Mouse (Mus musculus): ENCODE data around the gene Fgf11. TPM values are rescaled to one million over a fixed set of nuclear protein-coding genes. Genes with fewer than 3 reads are reported as not detected.
A peak's percentile ranks its signal among the peaks of the same experiment; 100 is the strongest.

Fgf11 gene
- polyA plus RNA-seq (2015; fragmentation: Nextera tagmentation; extraction: Ambion mirVana) = 1.2 and 1.3 TPM in 2 replicates

DNA sequence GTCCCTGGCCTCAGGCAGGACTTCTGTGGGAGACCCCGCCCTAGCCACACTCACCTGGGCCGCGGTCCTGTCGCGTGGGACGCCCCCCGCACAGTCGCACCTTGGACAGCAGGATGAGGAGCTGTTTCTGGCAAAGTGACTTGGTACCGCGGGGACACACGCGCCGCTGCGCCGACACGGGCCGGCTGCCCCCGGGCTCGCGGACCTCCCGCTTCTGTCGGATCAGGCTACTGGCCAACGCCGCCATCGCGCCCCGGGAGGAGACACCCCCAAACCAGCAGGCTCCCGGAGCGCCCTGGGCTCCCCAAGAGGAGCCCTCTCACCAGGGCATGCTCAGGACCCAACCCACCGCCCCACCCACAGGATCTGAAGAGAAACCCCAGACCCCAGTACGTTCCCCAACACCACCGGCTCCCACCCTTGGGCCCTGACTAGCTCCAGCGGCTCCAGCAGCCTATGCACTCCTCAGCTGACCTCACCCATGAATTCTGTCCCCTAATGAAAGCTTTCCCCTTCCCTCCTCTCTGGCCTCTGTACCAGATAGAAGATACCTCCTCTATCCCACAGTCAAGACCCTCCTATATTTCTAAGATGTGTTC lies at the start of gene Fgf11:
Gene Fgf11 (minus strand): TSS at position 479 of the 599 bp plus-strand sequence.
- Histone ChIP-seq H3K4me1 (peaks cover 61% of the 10 kb centered on the region), H3K9ac (peak within 1 kb of the TSS; percentile 55), H3K36me3 (no peaks in the 10 kb centered on the region), H3K4me2 (peak within 1 kb of the TSS; percentile 97), H3K4me3 (peak within 1 kb of the TSS; percentile 59), H3K9me3 (no peaks in the 10 kb centered on the region), H3K27ac (peak within 1 kb of the TSS; percentile 41), H3K27me3 (peaks cover 56% of the 10 kb centered on the region)
- WGBS = under 1% methylated on average over 33 of the region's 33 CpGs
- ATAC-seq (ENCODE audit: borderline replicate concordance, extremely low read depth, low FRiP score, low TSS enrichment) = no peak

- no peak for ATAC-seq (ENCODE audit: borderline replicate concordance, extremely low read depth, low FRiP score, low TSS enrichment)
- Histone ChIP-seq H3K4me2 (no peak overlapping the region), H3K9me3 (no peaks in the 10 kb centered on the region), H3K4me3 (no peak overlapping the region), H3K4me1 (peaks cover 27% of the 10 kb centered on the region), H3K9ac (no peak overlapping the region), H3K27me3 (no peaks in the 10 kb centered on the region), H3K36me3 (peaks cover 45% of the 10 kb centered on the region), H3K27ac (no peak overlapping the region)
- 73% methylated on average over 8 of the region's 8 CpGs for WGBS
These were observed 49.1 kb upstream of the Fgf11 start for GRCm38 (mm10) chr11:69850754-69851153.

DNA sequence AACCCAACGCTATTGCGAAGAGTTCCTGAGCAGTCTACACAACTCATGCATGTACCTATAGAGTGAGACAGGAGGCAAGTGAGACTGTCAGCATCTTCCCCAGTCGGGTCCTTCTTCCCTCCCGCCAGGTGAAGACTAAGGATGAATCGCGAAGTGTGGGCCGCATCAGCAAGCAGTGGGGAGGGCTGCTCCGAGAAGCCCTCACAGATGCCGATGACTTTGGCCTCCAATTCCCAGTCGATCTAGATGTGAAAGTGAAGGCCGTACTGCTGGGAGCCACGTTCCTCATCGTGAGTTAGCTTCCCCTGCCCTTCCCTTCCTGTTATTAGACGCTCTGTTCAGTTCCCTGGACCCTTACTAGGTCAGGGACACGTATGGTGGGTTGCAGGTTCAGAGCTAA lies 48.2 kb upstream of the Fgf11 start:
- no peaks in the 10 kb centered on the region for H3K9me3 ChIP-seq
- WGBS = 90% methylated on average over 15 of the region's 15 CpGs
- no peaks in the 10 kb centered on the region for H3K27me3 ChIP-seq
- no peak overlapping the region for H3K27ac ChIP-seq
- no peak for ATAC-seq (ENCODE audit: borderline replicate concordance, extremely low read depth, low FRiP score, low TSS enrichment)
- peaks cover 34% of the 10 kb centered on the region for H3K4me1 ChIP-seq
- H3K36me3 ChIP-seq = peaks cover 45% of the 10 kb centered on the region
- H3K9ac ChIP-seq = no peak overlapping the region
- no peak overlapping the region for H3K4me3 ChIP-seq
- no peak overlapping the region for H3K4me2 ChIP-seq

GRCm38 (mm10) chr11:69849128-69849527 lies 47.5 kb upstream of the Fgf11 start:
- Histone ChIP-seq H3K4me1 (peaks cover 34% of the 10 kb centered on the region), H3K36me3 (peaks cover 45% of the 10 kb centered on the region), H3K4me2 (no peak overlapping the region), H3K27ac (0 out of 2 replicates have a peak overlapping the region, but pooled peaks have one; percentile 24), H3K9me3 (no peaks in the 10 kb centered on the region), H3K27me3 (no peaks in the 10 kb centered on the region), H3K9ac (no peak overlapping the region), H3K4me3 (no peak overlapping the region)
- WGBS = 79% methylated on average over 9 of the region's 9 CpGs
- ATAC-seq (ENCODE audit: borderline replicate concordance, extremely low read depth, low FRiP score, low TSS enrichment) = no peak

- H3K27ac ChIP-seq = no peak overlapping the region
- H3K4me3 ChIP-seq = peak overlapping the region; percentile 64
- H3K27me3 ChIP-seq = no peaks in the 10 kb centered on the region
- peak overlapping the region; percentile 89 for H3K4me2 ChIP-seq
- no peak overlapping the region for H3K9ac ChIP-seq
- H3K9me3 ChIP-seq = no peaks in the 10 kb centered on the region
- 93% methylated on average over 6 of the region's 6 CpGs for WGBS
- H3K36me3 ChIP-seq = peaks cover 45% of the 10 kb centered on the region
- H3K4me1 ChIP-seq = peaks cover 34% of the 10 kb centered on the region
- ATAC-seq (ENCODE audit: borderline replicate concordance, extremely low read depth, low FRiP score, low TSS enrichment) = no peak
These were observed 46.4 kb upstream of the Fgf11 start for GRCm38 (mm10) chr11:69848021-69848420.

DNA sequence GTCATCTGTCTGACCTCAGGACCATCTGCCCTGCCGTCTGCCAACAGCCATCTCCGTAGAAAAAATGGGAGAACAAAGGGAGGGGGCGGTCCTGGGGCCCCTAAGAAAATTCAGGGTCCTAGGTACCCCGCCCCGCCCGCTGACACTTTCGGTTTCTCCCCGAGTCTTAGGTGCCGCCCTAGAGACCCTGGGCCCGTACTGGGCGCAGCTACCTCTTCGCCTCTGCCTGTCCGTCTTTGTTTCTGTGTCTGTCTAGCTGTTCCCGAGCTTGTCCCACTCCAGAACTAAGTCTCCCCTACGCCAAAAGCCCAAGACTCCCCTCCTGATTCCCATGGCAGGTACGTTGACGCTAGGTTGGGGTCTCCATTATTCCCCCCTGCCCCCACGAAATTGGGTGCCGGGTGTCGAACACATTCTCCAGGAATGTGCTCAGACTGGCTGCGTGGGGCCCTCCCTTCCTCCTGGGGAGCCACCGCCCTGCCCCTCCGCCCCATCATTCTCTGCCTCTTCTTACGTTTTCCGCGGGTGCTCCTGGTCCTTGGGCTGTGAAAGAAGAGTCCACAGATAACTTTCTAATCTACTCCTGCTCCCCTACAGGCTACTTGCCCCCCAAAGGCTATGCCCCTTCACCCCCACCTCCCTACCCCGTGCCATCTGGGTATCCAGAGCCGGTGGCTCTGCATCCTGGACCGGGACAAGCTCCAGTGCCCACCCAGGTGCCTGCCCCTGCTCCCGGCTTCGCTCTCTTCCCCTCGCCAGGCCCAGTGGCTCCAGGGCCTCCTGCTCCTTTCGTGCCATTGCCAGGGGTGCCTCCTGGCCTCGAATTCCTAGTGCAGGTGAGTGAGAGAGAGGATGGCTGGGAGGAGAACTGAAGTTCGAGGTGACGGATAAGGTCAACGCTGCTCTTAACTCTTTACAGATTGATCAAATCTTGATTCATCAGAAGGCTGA lies 45.4 kb upstream of the Fgf11 start:
- Histone ChIP-seq H3K27me3 (no peaks in the 10 kb centered on the region), H3K27ac (peak overlapping the region; percentile 97), H3K4me1 (peaks cover 27% of the 10 kb centered on the region), H3K36me3 (peaks cover 39% of the 10 kb centered on the region), H3K4me2 (peak overlapping the region; percentile 89), H3K9me3 (no peaks in the 10 kb centered on the region), H3K9ac (peak overlapping the region; percentile 75), H3K4me3 (peak overlapping the region; percentile 64)
- ATAC-seq (ENCODE audit: borderline replicate concordance, extremely low read depth, low FRiP score, low TSS enrichment) = peak; percentile 41
- whole genome bisulfite sequencing = 7% methylated on average over 37 of the region's 37 CpGs

DNA sequence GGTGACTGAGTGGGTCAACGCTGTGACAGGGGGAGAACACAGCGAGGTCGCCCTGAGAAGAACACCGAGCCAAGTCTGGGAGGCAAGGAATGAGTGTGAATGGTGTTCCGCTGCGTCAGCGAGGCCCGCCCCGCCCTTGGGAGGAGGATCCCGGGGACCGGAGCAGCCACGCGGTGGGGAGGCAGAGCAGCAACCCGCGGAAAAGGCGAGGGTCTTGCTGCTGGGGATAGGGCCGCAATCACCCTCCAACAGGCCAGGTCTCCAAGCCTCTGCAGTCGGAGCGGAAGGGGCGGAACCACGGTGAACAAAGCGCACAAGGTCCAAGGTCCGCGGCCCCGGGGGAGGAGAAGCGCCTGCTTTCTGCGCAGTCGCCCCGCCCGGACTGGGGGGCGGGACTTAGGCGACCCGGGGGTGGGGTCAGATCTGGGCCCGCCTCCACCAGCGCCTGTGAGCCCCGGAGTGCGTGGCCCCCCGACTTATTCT lies 44.6 kb upstream of the Fgf11 start, which contains the start of gene Plscr3:
Gene Plscr3 (plus strand): TSS at position 179 of the 483 bp plus-strand sequence.
- Histone ChIP-seq H3K9ac (peak within 1 kb of the TSS; percentile 75), H3K4me3 (peak within 1 kb of the TSS; percentile 64), H3K4me1 (peaks cover 27% of the 10 kb centered on the region), H3K4me2 (peak within 1 kb of the TSS; percentile 89), H3K9me3 (no peaks in the 10 kb centered on the region), H3K27me3 (no peaks in the 10 kb centered on the region), H3K36me3 (peaks cover 32% of the 10 kb centered on the region), H3K27ac (peak within 1 kb of the TSS; percentile 97)
- under 1% methylated on average over 38 of the region's 38 CpGs for WGBS
- ATAC-seq (ENCODE audit: borderline replicate concordance, extremely low read depth, low FRiP score, low TSS enrichment) = peak; percentile 96

DNA sequence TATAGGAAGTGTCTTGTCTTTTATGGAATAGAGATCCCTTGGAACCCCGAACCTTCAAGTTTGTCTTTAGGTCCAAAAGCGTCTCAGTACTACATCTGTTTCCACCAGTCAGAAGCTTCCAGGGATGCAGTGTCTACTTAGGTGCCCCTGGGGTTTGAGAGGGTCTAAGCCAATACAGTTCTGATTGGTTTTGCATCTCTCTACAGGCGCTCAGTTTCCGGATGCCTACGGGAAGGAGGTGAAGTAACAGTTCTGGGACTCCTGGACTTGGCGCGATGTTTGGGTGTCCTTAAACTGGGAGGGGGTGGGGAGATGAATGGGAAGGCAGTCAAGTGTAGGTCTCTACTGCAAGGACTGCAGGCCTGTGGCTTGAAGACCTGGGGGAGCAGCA lies 37.1 kb upstream of the Fgf11 start:
- ATAC-seq (ENCODE audit: borderline replicate concordance, extremely low read depth, low FRiP score, low TSS enrichment) = peak; percentile 1; the same call in 1 of the 2 replicates
- H3K4me3 ChIP-seq = peak overlapping the region; percentile 71
- peaks cover 13% of the 10 kb centered on the region for H3K27me3 ChIP-seq
- WGBS = 0% methylated on average over 7 of the region's 7 CpGs
- peak overlapping the region; percentile 88 for H3K27ac ChIP-seq
- H3K4me1 ChIP-seq = peaks cover 38% of the 10 kb centered on the region
- H3K36me3 ChIP-seq = no peaks in the 10 kb centered on the region
- H3K9me3 ChIP-seq = no peaks in the 10 kb centered on the region
- peak overlapping the region; percentile 68 for H3K9ac ChIP-seq
- peak overlapping the region; percentile 98 for H3K4me2 ChIP-seq

DNA sequence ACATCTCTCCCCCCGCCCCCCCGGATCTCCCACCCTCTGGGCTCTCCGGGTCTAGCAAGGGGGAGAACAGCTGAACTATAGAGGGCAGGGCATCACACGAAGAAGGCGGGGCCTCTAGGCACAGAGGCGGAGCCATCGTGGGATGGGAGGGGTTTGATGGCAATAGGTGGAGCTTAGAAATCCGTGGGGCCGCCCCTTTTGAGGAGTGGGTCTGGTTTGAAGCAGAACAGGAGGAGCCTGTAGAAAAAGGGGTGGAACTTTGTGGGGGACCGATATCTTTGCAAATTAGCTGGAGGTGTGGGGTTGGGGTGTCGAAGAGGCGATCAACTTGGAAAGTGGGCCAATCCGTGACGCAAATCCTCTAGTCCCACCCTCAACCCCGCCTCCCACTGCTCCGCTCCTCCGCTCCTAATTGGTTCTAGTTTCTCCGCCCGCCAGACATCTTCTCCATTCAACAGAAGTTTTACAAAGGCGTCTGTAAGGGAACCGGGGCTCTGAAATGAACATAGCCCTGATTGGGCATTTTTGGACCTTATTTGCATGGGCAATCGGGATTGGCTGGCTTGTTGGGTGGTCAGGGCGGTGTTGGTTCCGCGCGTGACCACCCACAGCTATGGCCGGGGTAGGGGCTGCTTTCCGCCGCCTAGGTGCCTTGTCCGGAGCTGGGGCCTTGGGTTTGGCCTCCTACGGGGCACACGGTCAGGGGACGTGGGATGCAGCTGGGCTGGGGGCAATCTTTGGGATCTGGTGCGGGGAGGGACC lies 36.5 kb upstream of the Fgf11 start, which contains the start of gene Tmem256:
Gene Tmem256 (plus strand): TSS at position 563 of the 762 bp plus-strand sequence.
- Histone ChIP-seq H3K4me3 (peak within 1 kb of the TSS; percentile 71), H3K27me3 (peaks cover 19% of the 10 kb centered on the region), H3K4me1 (peaks cover 43% of the 10 kb centered on the region), H3K9me3 (no peaks in the 10 kb centered on the region), H3K36me3 (peaks cover 3% of the 10 kb centered on the region; the same call in 1 of the 2 replicates), H3K9ac (peak within 1 kb of the TSS; percentile 82), H3K4me2 (peak within 1 kb of the TSS; percentile 98), H3K27ac (peak within 1 kb of the TSS; percentile 90)
- WGBS = under 1% methylated on average over 34 of the region's 34 CpGs
- peak; percentile 91 for ATAC-seq (ENCODE audit: borderline replicate concordance, extremely low read depth, low FRiP score, low TSS enrichment)

- Histone ChIP-seq H3K9me3 (no peaks in the 10 kb centered on the region), H3K27me3 (peaks cover 20% of the 10 kb centered on the region), H3K9ac (peak within 1 kb of the TSS; percentile 82), H3K4me2 (peak within 1 kb of the TSS; percentile 98), H3K36me3 (peaks cover 9% of the 10 kb centered on the region; the same call in 1 of the 2 replicates), H3K27ac (peak within 1 kb of the TSS; percentile 90), H3K4me1 (peaks cover 43% of the 10 kb centered on the region), H3K4me3 (peak within 1 kb of the TSS; percentile 71)
- ATAC-seq (ENCODE audit: borderline replicate concordance, extremely low read depth, low FRiP score, low TSS enrichment) = peak; percentile 76; the same call in 1 of the 2 replicates
- 1% methylated on average over 32 of the region's 32 CpGs for WGBS
These were observed 35.9 kb upstream of the Fgf11 start, which contains the start of gene Nlgn2 for GRCm38 (mm10) chr11:69837604-69837951. TSS of gene Nlgn2 (minus strand) at chr11:69837784.
